Mouse (Mus musculus) stomach, postnatal 0 days (tissue): ENCODE data around the gene Iqce.

ENCODE experiments used
- CTCF ChIP-seq: IDR thresholded peaks from 2 replicates; pipeline ENCODE4 v1.5.1; 2016; ENCODE audit warnings: antibody characterized with exemption, low read depth, mild to moderate bottlenecking, moderate library complexity
- EP300 ChIP-seq: optimal IDR thresholded peaks from 2 replicates; pipeline ENCODE3; 2016; ENCODE audit warnings: antibody characterized with exemption

- TF ChIP-seq CTCF (no peak), EP300 (no peak)
Measured at GRCm38 (mm10) chr5:140695987-140696386, 6.2 kb downstream of the Iqce start.
